Mouse (Mus musculus) splenic B cell, adult 2 months (primary cell): ENCODE measurements at regions not wholly inside any gene's neighbourhood (a gene's known extent, or its start where the extent isn't known, plus 50 kb on each side); places are given as distances from the start of the nearest gene placed in this dataset.
"Not testable (repeated sequence)": the region's sequence is repeated elsewhere in the genome, so short reads cannot be mapped to it uniquely, and the experiment has no call there.

Source experiments
- DNase-seq: peaks from one replicate; pipeline ENCODE4 v3.0.0-alpha.2; 2011; ENCODE audit warnings: low read depth, low spot score
- H3K27me3 ChIP-seq: 2 replicates; pipeline ENCODE4 v1.6.1; 2012; ENCODE audit warnings: mild to moderate bottlenecking, low read length, moderate library complexity, mixed read lengths; ENCODE audit not compliant: control insufficient read depth, poor library complexity, insufficient read depth, severe bottlenecking
- H3K36me3 ChIP-seq: 2 replicates; pipeline ENCODE4 v1.6.1; 2012; ENCODE audit warnings: mild to moderate bottlenecking, low read length, moderate library complexity, mixed read lengths; ENCODE audit not compliant: control insufficient read depth, poor library complexity, insufficient read depth, severe bottlenecking

GRCm38 (mm10) chr13:75439170-75439569 lies 267.4 kb upstream of the Ell2 start:
- Histone ChIP-seq H3K27me3 (no peaks in the 10 kb centered on the region), H3K36me3 (no peaks in the 10 kb centered on the region)
- DNase-seq, result no peak

GRCm38 (mm10) chr13:75440051-75440450 lies 266.5 kb upstream of the Ell2 start:
- no peak for DNase-seq
- H3K27me3 ChIP-seq, result no peaks in the 10 kb centered on the region

GRCm38 (mm10) chr13:75460335-75460878 lies 246.2 kb upstream of the Ell2 start:
- no peak for DNase-seq
- no peaks in the 10 kb centered on the region for H3K27me3 ChIP-seq
- no peaks in the 10 kb centered on the region for H3K36me3 ChIP-seq

More at GRCm38 (mm10) chr13:75440051-75440450, 266.5 kb upstream of the Ell2 start:
- H3K36me3 ChIP-seq, result no peaks in the 10 kb centered on the region

- no peaks in the 10 kb centered on the region for H3K27me3 ChIP-seq
- no peak for DNase-seq
- no peaks in the 10 kb centered on the region for H3K36me3 ChIP-seq
These were observed 245.3 kb upstream of the Ell2 start for GRCm38 (mm10) chr13:75461273-75461672.

- DNase-seq, result no peak
- Histone ChIP-seq H3K36me3 (no peaks in the 10 kb centered on the region), H3K27me3 (no peaks in the 10 kb centered on the region)
These were observed 239.3 kb upstream of the Ell2 start for GRCm38 (mm10) chr13:75467225-75467624.

- no peak for DNase-seq
- H3K27me3 ChIP-seq, result no peaks in the 10 kb centered on the region
These were observed 230.5 kb upstream of the Ell2 start for GRCm38 (mm10) chr13:75475828-75476597.

GRCm38 (mm10) chr13:75483157-75483915 lies 223.2 kb upstream of the Ell2 start:
- not testable (repeated sequence) for H3K36me3 ChIP-seq, DNase-seq, H3K27me3 ChIP-seq

More at GRCm38 (mm10) chr13:75475828-75476597, 230.5 kb upstream of the Ell2 start:
- H3K36me3 ChIP-seq, result no peaks in the 10 kb centered on the region

GRCm38 (mm10) chr13:75484252-75484651 lies 222.3 kb upstream of the Ell2 start:
- not testable (repeated sequence) for DNase-seq, H3K27me3 ChIP-seq, H3K36me3 ChIP-seq

GRCm38 (mm10) chr13:75501530-75501929 lies 205.0 kb upstream of the Ell2 start:
- DNase-seq, result no peak

GRCm38 (mm10) chr13:75503394-75503793 lies 203.2 kb upstream of the Ell2 start:
- no peaks in the 10 kb centered on the region for H3K27me3 ChIP-seq
- DNase-seq, result no peak
- no peaks in the 10 kb centered on the region for H3K36me3 ChIP-seq

More at GRCm38 (mm10) chr13:75501530-75501929, 205.0 kb upstream of the Ell2 start:
- Histone ChIP-seq H3K27me3 (no peaks in the 10 kb centered on the region), H3K36me3 (no peaks in the 10 kb centered on the region)

- Histone ChIP-seq H3K36me3 (no peaks in the 10 kb centered on the region), H3K27me3 (no peaks in the 10 kb centered on the region)
- DNase-seq, result no peak
These were observed 192.1 kb upstream of the Ell2 start for GRCm38 (mm10) chr13:75514315-75515020.

- H3K36me3 ChIP-seq, result no peaks in the 10 kb centered on the region
- H3K27me3 ChIP-seq, result no peaks in the 10 kb centered on the region
- DNase-seq, result no peak
These were observed 183.0 kb upstream of the Ell2 start for GRCm38 (mm10) chr13:75523293-75524278.

- Histone ChIP-seq H3K36me3 (no peaks in the 10 kb centered on the region), H3K27me3 (no peaks in the 10 kb centered on the region)
- no peak for DNase-seq
These were observed 182.1 kb upstream of the Ell2 start for GRCm38 (mm10) chr13:75524481-75524880.

GRCm38 (mm10) chr13:75531566-75531965 lies 175.0 kb upstream of the Ell2 start:
- H3K36me3 ChIP-seq, result no peaks in the 10 kb centered on the region
- DNase-seq, result no peak
- no peaks in the 10 kb centered on the region for H3K27me3 ChIP-seq
